Mouse (Mus musculus): ENCODE measurements around the gene Ncor2. TPM values are rescaled to one million over a fixed set of nuclear protein-coding genes. Genes with fewer than 3 reads are reported as not detected.

The Ncor2 gene
- polyA plus RNA-seq, 1 experiment, result 74.6 TPM

DNA sequence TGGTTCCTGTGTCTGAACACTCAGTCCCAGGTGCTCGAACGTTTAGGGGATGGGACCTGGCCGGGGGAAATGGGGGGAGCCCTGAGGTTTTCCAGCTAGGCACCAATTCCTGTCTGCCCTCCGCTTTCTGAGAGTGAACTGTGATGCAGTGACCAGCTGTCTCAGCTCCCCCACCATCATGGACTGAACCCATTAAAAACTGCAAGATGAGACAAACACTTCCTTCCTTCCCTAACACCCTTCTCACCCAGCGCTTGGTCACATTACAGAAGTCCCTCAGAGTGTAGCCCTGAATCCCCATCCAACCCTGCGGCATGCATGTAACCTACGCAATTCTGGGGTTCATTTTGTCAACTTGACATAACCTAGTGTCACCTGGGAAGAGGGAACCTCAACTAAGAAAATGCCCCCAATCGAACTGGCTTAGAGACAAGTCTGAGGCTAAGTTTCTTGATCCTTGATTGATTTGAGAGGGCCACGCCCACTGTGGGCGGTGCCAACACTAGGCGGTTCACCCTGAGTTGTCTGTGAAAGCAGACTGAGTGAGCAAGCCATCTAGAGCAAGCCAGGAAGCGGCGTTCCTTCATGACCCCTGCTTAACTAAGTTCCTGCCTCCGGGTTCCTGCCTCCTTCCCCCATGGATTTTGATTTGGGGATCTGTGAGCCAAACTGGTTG is 41.9 kb downstream of the Ncor2 start:
- no peak overlapping the region for H3K27ac ChIP-seq (ENCODE audit: insufficient read depth, low read length)

DNA sequence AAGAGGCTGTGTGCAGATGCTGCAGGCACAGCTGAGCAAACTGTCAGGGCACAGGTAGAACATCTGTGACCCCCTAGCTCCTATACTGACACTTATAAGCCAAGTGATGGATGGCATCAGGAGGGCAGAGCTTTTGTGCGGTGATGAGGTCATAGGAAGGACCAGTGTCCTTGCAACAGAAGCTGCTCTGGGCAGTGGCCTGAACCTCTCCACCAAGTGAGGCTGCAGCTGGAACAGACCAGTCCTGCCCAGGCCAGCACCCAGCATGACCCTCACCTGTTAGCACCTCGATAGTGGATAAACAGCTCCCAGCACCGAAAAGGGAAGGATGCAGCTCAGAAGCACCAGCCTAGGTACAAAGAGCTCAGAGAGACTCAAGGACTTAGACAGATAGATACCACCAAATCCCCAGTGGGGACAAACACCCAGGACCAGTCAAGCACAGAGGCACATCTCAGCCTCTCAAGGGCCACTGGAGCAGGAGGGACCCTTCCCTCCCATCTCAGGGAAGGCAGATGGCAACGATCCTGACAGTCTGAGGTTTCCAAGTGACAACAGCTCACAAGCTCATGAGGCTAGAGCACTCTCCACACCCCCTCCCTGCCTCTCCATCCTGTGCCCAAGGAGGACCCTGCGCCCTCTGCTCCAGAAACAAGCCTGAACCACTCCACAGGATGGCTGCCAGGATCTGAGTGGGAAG is 42.6 kb downstream of the Ncor2 start:
- Histone ChIP-seq H3K27ac (ENCODE audit: insufficient read depth, low read length) (no peak overlapping the region), H3K4me1 (ENCODE audit: control insufficient read depth, insufficient read depth, low read length) (peaks cover 52% of the 10 kb centered on the region), H3K4me3 (ENCODE audit: insufficient read depth, low read length) (no peak overlapping the region)
- TF ChIP-seq POLR2A (IDR thresholded peaks at IDR 0.05; ENCODE audit: extremely low read depth, insufficient read depth, low read length) (no peak), CTCF (IDR thresholded peaks at IDR 0.05; ENCODE audit: extremely low read depth, insufficient read depth, low read length) (no peak)

More for the DNA sequence above, 41.9 kb downstream of the Ncor2 start:
- TF ChIP-seq CTCF (IDR thresholded peaks at IDR 0.05; ENCODE audit: extremely low read depth, insufficient read depth, low read length), result no peak
- TF ChIP-seq POLR2A (IDR thresholded peaks at IDR 0.05; ENCODE audit: extremely low read depth, insufficient read depth, low read length), result no peak
- Histone ChIP-seq H3K4me1 (ENCODE audit: control insufficient read depth, insufficient read depth, low read length) (peaks cover 50% of the 10 kb centered on the region), H3K4me3 (ENCODE audit: insufficient read depth, low read length) (no peak overlapping the region)

DNA sequence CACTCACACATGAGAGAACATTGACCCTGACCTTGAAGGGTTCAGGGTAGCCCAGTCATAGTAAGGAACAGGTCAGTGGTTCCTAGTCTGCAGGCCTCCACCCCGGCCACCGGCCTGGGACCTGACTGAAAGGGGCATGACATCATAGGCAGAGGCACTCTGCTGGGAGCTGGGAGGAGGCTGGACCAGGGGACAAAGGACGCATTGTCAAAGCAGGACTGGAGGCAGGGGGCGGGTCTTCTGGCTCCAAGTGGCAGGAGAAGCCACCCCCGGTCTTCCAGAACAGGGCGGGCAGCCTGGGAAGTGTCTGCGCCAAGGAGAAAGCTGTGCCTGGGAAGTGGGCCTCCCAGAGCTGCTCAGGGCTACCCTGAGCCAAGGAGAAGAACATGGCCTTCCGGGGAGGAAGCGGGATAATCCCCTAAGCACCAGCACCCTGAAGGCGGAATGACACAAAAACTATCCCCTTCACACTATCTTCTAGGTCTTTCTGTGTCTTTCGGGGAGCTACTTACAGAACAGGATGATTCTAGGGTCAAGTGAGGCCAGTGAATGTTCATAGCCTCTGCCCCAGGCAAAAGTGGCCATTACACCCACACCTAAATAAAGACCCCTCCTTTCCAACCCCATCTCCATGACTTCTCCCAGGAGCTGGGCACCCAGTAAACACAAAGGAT is 44.1 kb downstream of the Ncor2 start:
- peaks cover 58% of the 10 kb centered on the region for H3K4me1 ChIP-seq (ENCODE audit: control insufficient read depth, insufficient read depth, low read length)
- no peak overlapping the region for H3K4me3 ChIP-seq (ENCODE audit: insufficient read depth, low read length)
- peak overlapping the region; percentile 27 for H3K27ac ChIP-seq (ENCODE audit: insufficient read depth, low read length)
- TF ChIP-seq CTCF (IDR thresholded peaks at IDR 0.05; ENCODE audit: extremely low read depth, insufficient read depth, low read length) (no peak), POLR2A (IDR thresholded peaks at IDR 0.05; ENCODE audit: extremely low read depth, insufficient read depth, low read length) (no peak)

DNA sequence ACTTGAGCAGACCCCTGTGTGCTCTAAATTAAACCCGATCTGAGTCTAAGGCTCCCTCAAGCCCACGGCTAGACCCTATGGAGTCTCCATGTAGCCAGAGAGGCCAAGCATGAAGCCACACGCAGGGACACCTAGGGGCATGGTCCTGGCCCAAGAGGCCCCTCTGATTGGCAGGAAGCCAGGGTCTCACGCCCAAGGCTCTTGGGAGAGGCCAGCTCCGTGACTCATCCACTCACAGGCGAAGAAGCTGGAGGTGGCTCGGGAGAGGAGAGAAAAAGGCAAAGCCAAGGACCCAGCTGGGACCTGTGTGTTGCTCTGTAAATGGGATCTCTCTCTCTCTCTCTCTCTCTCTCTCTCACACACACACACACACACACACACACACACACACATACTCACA is 44.6 kb downstream of the Ncor2 start:
- TF ChIP-seq POLR2A (IDR thresholded peaks at IDR 0.05; ENCODE audit: extremely low read depth, insufficient read depth, low read length), result no peak
- TF ChIP-seq CTCF (IDR thresholded peaks at IDR 0.05; ENCODE audit: extremely low read depth, insufficient read depth, low read length), result no peak
- Histone ChIP-seq H3K4me3 (ENCODE audit: insufficient read depth, low read length) (no peak overlapping the region), H3K4me1 (ENCODE audit: control insufficient read depth, insufficient read depth, low read length) (peaks cover 56% of the 10 kb centered on the region), H3K27ac (ENCODE audit: insufficient read depth, low read length) (peak overlapping the region; percentile 27)

DNA sequence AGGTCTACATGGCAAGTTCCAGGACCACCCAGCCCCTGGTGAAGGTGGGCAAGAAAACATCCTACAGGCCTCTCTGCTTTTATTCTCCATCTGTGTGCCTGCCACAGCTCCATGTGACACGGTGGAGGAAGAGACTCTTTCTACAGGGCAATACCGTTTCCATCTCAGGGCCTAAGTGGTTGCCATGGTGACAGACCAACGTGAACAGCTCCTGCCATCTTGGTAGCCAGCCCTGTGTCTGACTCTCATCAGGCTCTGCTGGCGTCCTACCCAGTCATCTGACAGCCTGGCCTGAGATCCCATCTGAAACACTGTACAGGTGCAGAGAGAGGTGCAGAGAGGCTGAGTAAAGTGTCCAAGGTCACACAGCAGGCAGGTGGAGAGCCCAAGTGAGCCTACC is 45.4 kb downstream of the Ncor2 start:
- Histone ChIP-seq H3K4me3 (ENCODE audit: insufficient read depth, low read length) (no peak overlapping the region), H3K4me1 (ENCODE audit: control insufficient read depth, insufficient read depth, low read length) (peaks cover 60% of the 10 kb centered on the region), H3K27ac (ENCODE audit: insufficient read depth, low read length) (no peak overlapping the region)
- TF ChIP-seq CTCF (IDR thresholded peaks at IDR 0.05; ENCODE audit: extremely low read depth, insufficient read depth, low read length), result no peak
- TF ChIP-seq POLR2A (IDR thresholded peaks at IDR 0.05; ENCODE audit: extremely low read depth, insufficient read depth, low read length), result no peak

DNA sequence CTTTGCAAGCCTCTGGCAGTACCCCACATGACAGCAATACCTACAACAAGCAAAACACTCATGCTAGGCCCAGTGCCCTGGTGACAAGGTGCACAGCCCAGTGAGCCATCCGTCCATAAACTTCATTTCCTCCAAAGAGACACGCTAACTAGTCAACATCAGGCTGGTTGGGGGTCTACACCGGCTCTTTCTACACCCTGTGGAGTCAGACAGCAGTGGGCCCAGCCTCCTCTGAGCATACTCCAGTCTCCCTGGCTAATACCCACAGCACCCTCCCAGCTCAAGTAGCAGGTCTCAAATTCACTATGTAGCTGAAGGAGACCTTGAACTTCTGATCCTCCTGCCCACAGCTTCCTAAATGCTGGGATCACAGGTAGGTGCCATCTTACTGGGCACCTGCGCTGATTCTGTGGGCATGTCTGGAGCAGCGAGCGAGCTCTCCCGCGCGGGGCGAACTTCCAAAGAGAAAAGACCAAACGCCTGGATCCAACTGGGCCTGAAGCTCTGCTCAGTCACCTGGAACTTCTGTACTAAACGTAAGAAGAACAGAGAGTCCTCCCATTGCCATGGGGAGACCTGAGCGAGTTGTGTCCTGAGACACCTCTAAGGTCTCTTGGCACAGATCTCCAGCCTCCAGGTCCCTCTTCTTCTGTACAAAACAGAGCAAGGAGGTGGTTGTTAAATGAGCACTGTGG is 46.3 kb downstream of the Ncor2 start:
- Histone ChIP-seq H3K4me3 (ENCODE audit: insufficient read depth, low read length) (no peak overlapping the region), H3K4me1 (ENCODE audit: control insufficient read depth, insufficient read depth, low read length) (peaks cover 61% of the 10 kb centered on the region), H3K27ac (ENCODE audit: insufficient read depth, low read length) (no peak overlapping the region)
- no peak for TF ChIP-seq POLR2A (IDR thresholded peaks at IDR 0.05; ENCODE audit: extremely low read depth, insufficient read depth, low read length)

DNA sequence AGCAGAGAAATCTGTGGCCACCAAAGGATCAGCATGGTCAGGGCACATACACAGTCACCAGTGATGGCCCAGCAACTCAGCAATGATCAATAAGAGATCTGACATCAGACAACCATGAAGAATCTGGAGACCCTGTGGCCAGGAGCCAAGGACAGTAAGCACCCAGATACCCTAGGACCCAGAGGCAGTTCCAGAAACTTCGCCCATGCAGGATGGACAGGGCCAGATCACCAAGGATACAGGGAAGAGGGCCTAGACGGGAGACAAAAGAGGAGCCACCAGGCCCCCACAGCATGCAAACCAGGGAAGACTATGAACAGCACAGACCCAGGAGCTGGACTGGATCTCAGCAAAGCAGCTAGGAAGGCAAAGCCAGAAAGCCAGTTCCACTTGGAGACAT is 47.0 kb downstream of the Ncor2 start:
- H3K4me3 ChIP-seq (ENCODE audit: insufficient read depth, low read length), result no peak overlapping the region
- no peak overlapping the region for H3K27ac ChIP-seq (ENCODE audit: insufficient read depth, low read length)
- peaks cover 55% of the 10 kb centered on the region for H3K4me1 ChIP-seq (ENCODE audit: control insufficient read depth, insufficient read depth, low read length)
- TF ChIP-seq CTCF (IDR thresholded peaks at IDR 0.05; ENCODE audit: extremely low read depth, insufficient read depth, low read length), result no peak
- TF ChIP-seq POLR2A (IDR thresholded peaks at IDR 0.05; ENCODE audit: extremely low read depth, insufficient read depth, low read length), result no peak

DNA sequence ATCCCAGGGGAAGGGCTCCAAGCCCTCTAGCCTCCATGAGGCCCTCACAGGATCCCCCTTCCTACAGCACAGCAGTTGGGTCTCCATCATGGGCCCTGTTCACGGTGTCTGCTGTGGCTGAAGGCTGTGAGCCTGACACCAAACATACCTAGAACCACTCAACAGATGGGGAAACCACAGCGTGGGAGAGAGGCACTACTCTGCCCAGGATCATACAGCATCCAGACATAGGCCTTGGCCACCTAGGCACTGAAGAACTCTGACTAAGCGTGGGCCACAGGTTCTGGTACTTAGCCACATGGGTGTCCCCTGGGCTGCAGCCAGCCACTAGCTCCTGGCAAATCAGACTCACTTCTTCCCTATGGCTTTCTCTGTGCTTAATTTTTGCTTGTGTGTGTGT is 48.6 kb downstream of the Ncor2 start:
- TF ChIP-seq POLR2A (IDR thresholded peaks at IDR 0.05; ENCODE audit: extremely low read depth, insufficient read depth, low read length) (no peak), CTCF (IDR thresholded peaks at IDR 0.05; ENCODE audit: extremely low read depth, insufficient read depth, low read length) (no peak)
- H3K4me1 ChIP-seq (ENCODE audit: control insufficient read depth, insufficient read depth, low read length), result peaks cover 52% of the 10 kb centered on the region
- no peak overlapping the region for H3K27ac ChIP-seq (ENCODE audit: insufficient read depth, low read length)
- H3K4me3 ChIP-seq (ENCODE audit: insufficient read depth, low read length), result no peak overlapping the region

DNA sequence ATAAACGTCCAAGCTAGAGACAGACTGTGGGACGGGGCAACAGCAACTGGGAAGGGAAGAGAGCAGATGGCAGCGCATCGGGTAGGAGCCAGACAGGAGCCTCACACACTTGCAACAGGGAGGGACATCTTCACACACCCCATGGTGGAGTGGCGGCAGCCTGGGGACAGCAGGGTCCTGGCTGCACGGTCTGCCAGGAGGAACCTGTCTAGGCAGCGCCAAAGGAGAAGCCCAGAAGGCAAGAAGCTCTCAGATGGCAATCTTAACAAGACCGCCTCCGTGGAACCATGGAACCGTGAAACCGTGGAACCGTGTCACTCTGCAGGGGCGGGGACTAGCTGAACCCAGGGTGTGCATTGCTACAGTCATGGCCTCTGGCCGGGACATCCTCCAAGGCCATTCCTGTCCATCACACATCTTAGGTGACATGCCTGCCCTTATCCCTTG is 50.1 kb downstream of the Ncor2 start:
- Histone ChIP-seq H3K27ac (ENCODE audit: insufficient read depth, low read length) (no peak overlapping the region), H3K4me1 (ENCODE audit: control insufficient read depth, insufficient read depth, low read length) (peaks cover 45% of the 10 kb centered on the region), H3K4me3 (ENCODE audit: insufficient read depth, low read length) (no peak overlapping the region)
- TF ChIP-seq CTCF (IDR thresholded peaks at IDR 0.05; ENCODE audit: extremely low read depth, insufficient read depth, low read length) (no peak), POLR2A (IDR thresholded peaks at IDR 0.05; ENCODE audit: extremely low read depth, insufficient read depth, low read length) (no peak)

All from cortical plate, adult 2 months (tissue).